Mouse (Mus musculus) forebrain, embryonic 11.5 days (tissue): ENCODE measurements at regions not wholly inside any gene's neighbourhood (a gene's known extent, or its start where the extent isn't known, plus 50 kb on each side); places are given as distances from the start of the nearest gene placed in this dataset.
"Not testable (repeated sequence)": the region's sequence is repeated elsewhere in the genome, so short reads cannot be mapped to it uniquely, and the experiment has no call there.

Experiments used
- ATAC-seq: fragments of 200-750 bp; cut with Nextera tagmentation; replicated peaks from 2 replicates; pipeline ENCODE4 v1.8.0; 2017; ENCODE audit warnings: moderate TSS enrichment; ENCODE audit not compliant: low FRiP score
- DNase-seq: peaks from one replicate; pipeline ENCODE4 v3.0.0-alpha.2; 2017; ENCODE audit warnings: low spot score
- H3K27ac ChIP-seq: fragments of 300-500 bp; sonication (generic); 2 replicates; pipeline ENCODE4 v1.5.1; 2014; ENCODE audit warnings: low read depth, low read length
- H3K27me3 ChIP-seq: fragments of 300-500 bp; sonication (generic); 2 replicates; pipeline ENCODE4 v1.6.1; 2014; ENCODE audit warnings: mild to moderate bottlenecking, low read length, mixed read lengths; ENCODE audit not compliant: control insufficient read depth, insufficient read depth
- H3K36me3 ChIP-seq: fragments of 300-500 bp; sonication (generic); 2 replicates; pipeline ENCODE4 v1.6.1; 2014; ENCODE audit warnings: mild to moderate bottlenecking, low read length, moderate library complexity, mixed read lengths; ENCODE audit not compliant: control insufficient read depth, insufficient read depth
- H3K4me1 ChIP-seq: fragments of 300-500 bp; sonication (generic); replicated peaks from 2 replicates; pipeline ENCODE4 v1.6.1; 2014; ENCODE audit warnings: low read length, mixed read lengths; ENCODE audit not compliant: control insufficient read depth, insufficient read depth
- H3K4me2 ChIP-seq: fragments of 300-500 bp; sonication (generic); 2 replicates; pipeline ENCODE4 v1.6.1; 2014; ENCODE audit warnings: low read depth, mild to moderate bottlenecking, low read length, moderate library complexity, mixed read lengths; ENCODE audit not compliant: severe bottlenecking
- H3K4me3 ChIP-seq: fragments of 300-500 bp; sonication (generic); 2 replicates; pipeline ENCODE4 v1.5.1; 2014; ENCODE audit warnings: low read depth, low read length
- H3K9ac ChIP-seq: fragments of 300-500 bp; sonication (generic); 2 replicates; pipeline ENCODE4 v1.6.1; 2014; ENCODE audit warnings: low read length
- H3K9me3 ChIP-seq: fragments of 300-500 bp; sonication (generic); 2 replicates; pipeline ENCODE4 v1.6.1; 2016; ENCODE audit warnings: low read length, mixed read lengths; ENCODE audit not compliant: control insufficient read depth
- WGBS: fragments of 180-500 bp; shearing (Covaris S2); extraction: QIAGEN DNeasy Blood & Tissue Kit; methylation state at CpG from one replicate; pipeline ENCODE4 v1.1.7; 2014; 5-methylcytosine and 5-hydroxymethylcytosine counted together

DNA sequence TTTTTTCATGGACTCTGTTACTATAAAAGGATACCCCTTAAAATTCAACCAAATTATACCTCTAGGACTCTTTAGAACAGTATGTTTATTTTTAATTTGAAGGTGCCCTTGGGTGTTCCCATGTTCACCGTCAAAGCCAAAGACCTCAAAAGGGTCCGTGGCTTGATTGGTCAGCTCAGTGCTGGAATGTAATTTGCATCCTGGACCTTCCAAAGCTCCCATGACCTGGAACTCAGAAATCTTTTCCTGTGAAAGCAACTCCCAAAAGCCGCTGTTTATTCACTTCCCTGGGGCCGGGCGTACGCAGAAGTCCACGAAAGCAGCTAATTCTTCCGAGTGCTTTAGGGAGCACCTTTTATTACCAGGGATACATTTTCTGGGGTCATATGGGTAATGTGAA, 105.1 kb upstream of the Ahi1 start:
- ATAC-seq = no peak

DNA sequence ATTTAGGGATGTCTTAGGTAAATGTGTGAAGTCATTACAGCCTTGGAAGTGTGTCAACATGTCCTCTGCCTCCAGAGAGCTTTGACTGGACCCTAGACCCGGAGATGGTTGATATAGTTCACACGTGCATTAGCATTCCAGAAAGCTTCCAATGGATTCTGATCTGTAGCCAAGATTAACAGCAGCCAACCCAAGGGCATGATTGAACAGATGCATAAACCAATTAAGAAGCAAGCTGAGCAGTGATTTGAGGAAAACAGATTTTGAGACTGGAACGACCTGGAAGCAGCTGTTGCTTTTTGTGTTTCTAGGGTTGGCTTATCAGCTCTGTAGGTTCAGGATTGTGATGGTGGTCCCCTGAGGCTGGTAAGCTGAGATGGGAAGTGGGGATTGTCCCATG, 109.1 kb upstream of the Ahi1 start:
- H3K4me2 ChIP-seq = no peak overlapping the region
- ATAC-seq (no peak), DNase-seq (no peak)
- H3K27me3 ChIP-seq = no peaks in the 10 kb centered on the region
- H3K9me3 ChIP-seq = no peaks in the 10 kb centered on the region
- H3K27ac ChIP-seq = no peak overlapping the region
- no peaks in the 10 kb centered on the region for H3K36me3 ChIP-seq
- H3K4me1 ChIP-seq = no peaks in the 10 kb centered on the region
- no peak overlapping the region for H3K9ac ChIP-seq
- no peak overlapping the region for H3K4me3 ChIP-seq
- WGBS = 76% methylated on average over 3 of the region's 3 CpGs

More for the DNA sequence above, 105.1 kb upstream of the Ahi1 start:
- Histone ChIP-seq H3K4me1 (no peaks in the 10 kb centered on the region), H3K36me3 (no peaks in the 10 kb centered on the region), H3K4me2 (no peak overlapping the region), H3K27ac (no peak overlapping the region), H3K27me3 (no peaks in the 10 kb centered on the region), H3K9me3 (no peaks in the 10 kb centered on the region), H3K4me3 (no peak overlapping the region), H3K9ac (no peak overlapping the region)
- 90% methylated on average over 8 of the region's 8 CpGs for WGBS
- no peak for DNase-seq

DNA sequence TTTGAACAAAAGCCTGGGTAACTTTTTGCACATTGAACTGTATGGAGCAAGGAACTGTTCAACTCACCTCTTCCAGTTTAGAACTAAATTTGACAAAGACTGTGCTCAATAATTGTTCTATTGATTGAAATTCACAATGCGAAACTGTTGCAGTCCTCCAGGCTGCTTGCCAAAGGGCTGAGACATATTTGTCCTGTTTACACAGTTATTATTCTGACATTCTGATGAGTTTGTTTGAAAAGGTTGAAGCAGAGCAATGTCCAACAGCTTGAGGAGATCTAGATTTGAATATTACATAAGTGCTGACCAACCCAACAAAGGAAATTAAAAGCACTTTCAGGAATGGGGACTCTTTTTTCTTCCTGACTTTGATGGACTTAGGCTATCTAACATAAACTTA, 110.2 kb upstream of the Ahi1 start:
- H3K9me3 ChIP-seq = no peaks in the 10 kb centered on the region
- no peaks in the 10 kb centered on the region for H3K4me1 ChIP-seq
- no peak overlapping the region for H3K27ac ChIP-seq
- H3K36me3 ChIP-seq = no peaks in the 10 kb centered on the region
- no peak for ATAC-seq
- H3K4me2 ChIP-seq = no peak overlapping the region
- H3K4me3 ChIP-seq = no peak overlapping the region
- no peak for DNase-seq
- no peak overlapping the region for H3K9ac ChIP-seq
- H3K27me3 ChIP-seq = no peaks in the 10 kb centered on the region
- 83% methylated on average over 1 of the region's 1 CpGs for WGBS

DNA sequence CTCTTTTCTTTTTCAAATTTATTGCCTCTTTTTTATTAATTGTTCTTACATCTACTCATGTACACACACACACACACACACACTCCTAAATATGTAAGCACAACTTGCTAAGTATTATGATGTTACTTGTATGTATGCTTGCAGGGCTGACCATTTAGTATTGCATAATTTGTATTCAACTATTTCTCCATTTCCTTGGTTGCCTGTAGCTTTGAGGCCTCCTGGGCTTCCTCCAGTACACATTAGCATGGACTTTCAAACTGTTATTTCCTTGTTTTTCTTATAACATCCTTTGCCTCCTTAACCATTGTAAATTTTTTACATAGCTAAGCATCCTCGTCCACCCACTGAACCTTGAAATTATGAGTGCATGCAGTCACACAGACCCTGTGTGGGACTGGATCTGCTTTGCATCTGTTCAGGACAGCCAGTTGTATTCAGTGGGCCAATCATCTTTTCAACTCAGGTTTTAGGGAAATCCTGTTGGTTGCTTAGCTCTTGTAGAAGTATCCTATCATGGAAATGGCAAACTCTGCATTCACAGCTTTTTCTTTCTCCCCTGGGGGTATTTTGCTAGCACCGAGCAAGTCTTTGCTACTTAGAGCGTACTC, 110.8 kb upstream of the Ahi1 start:
- Histone ChIP-seq H3K9me3 (no peaks in the 10 kb centered on the region), H3K27me3 (no peaks in the 10 kb centered on the region), H3K4me2 (no peak overlapping the region), H3K4me1 (no peaks in the 10 kb centered on the region), H3K27ac (no peak overlapping the region), H3K4me3 (no peak overlapping the region), H3K9ac (no peak overlapping the region), H3K36me3 (no peaks in the 10 kb centered on the region)
- WGBS = 46% methylated on average over 3 of the region's 3 CpGs
- DNase-seq = no peak
- no peak for ATAC-seq

DNA sequence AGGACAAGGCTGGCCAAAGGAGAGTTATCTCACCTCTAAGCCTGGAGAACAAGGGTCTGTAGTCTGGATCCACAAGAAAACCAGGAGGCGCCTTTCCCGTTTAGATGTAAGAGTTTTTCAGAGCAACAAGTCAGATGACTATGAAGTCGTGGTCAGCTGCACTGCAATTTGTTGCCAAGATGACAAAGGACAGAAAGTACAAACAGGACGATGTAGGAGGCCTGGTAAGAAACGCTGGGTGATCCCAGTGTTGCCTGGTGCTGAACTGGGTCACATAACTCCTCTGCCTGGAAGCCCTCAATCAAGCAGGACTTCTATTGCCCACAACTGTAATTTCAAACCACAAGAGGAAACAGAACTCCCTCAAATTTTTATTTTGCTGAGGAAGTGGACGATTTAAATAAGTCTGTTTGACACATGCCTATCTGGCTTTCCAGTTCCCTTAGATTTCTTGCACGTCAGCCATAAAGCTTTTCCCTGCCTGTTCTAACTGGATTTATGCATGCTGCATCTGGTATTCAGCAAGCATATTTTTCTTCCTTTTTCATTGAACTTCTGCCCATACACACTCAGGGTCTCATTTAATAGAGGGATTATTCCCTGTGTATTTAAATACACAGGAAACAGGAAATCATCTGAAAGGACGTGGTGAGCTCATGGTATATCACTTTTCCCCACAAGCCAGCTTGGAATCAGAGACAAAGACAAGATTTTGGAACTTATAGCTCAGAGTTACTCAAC, 113.5 kb upstream of the Ahi1 start:
- Histone ChIP-seq H3K36me3 (no peaks in the 10 kb centered on the region), H3K27me3 (no peaks in the 10 kb centered on the region), H3K27ac (no peak overlapping the region), H3K4me1 (no peaks in the 10 kb centered on the region), H3K9me3 (no peaks in the 10 kb centered on the region), H3K9ac (no peak overlapping the region), H3K4me3 (no peak overlapping the region), H3K4me2 (no peak overlapping the region)
- DNase-seq = no peak
- no peak for ATAC-seq
- 82% methylated on average over 8 of the region's 8 CpGs for WGBS

DNA sequence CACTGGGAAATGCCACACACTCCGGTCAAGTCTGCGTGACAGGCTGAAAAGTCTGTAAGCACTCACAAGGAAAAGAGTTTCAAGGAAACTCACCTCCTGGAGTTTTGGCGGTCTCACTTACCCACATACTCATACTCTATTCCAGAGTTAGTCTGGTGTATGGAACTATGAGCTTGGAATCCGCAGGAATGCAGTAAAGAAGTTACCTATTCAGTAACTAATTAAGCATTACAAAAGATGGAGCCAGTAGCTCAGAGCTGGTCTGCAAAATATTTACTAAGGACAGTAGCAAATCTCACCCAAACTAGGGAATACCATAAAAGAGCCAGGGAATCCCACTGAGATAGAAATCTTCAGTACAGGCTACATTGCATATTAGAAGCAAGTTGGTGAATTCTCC, 111.9 kb upstream of the Pde7b start:
- H3K27me3 ChIP-seq, H3K9ac ChIP-seq, H3K4me1 ChIP-seq, DNase-seq, H3K4me2 ChIP-seq, H3K36me3 ChIP-seq, H3K4me3 ChIP-seq, ATAC-seq, H3K27ac ChIP-seq, H3K9me3 ChIP-seq: not testable (repeated sequence)
- WGBS = 61% methylated on average over 4 of the region's 4 CpGs

DNA sequence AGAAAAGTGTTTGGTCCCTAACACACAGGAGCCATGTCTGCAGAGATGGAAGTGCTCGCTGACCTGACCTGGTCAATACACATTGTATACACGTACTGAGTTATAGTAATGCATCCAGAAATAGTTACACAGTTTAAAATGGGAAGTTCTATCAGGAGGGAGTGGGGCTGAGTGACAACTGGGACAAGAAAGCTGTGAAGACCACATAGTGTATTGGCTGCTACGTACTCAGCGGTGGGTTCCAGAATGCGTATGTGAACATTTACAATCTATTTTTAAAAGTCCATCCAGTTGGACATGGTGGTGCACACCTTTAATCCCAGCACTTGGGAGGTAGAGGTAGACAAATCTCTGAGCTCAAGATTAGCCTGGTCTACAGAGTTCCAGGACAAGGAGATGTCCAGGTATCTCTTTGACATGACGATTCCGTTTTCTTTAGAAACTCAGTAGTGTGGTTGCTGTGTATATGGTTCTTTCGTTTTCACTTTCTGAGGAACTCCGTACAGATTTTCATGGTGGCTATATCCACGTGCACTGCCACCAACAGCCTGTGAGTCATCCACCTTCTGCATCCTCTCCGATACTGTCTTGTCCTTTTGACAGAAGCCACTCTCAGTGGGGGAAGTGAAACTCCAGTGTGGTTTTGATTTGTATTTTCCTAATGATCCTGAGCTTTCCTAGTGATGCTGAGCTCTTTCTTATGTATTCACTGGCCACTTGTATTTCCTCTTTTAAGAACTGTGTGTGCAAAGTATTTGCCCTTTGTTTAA, 110.1 kb upstream of the Pde7b start:
- H3K27me3 ChIP-seq = no peaks in the 10 kb centered on the region
- WGBS = 90% methylated on average over 11 of the region's 11 CpGs
- no peak overlapping the region for H3K4me3 ChIP-seq
- H3K36me3 ChIP-seq = no peaks in the 10 kb centered on the region
- H3K9me3 ChIP-seq = no peaks in the 10 kb centered on the region
- H3K27ac ChIP-seq = no peak overlapping the region
- no peaks in the 10 kb centered on the region for H3K4me1 ChIP-seq
- ATAC-seq (no peak), DNase-seq (no peak)
- no peak overlapping the region for H3K9ac ChIP-seq
- H3K4me2 ChIP-seq = no peak overlapping the region

DNA sequence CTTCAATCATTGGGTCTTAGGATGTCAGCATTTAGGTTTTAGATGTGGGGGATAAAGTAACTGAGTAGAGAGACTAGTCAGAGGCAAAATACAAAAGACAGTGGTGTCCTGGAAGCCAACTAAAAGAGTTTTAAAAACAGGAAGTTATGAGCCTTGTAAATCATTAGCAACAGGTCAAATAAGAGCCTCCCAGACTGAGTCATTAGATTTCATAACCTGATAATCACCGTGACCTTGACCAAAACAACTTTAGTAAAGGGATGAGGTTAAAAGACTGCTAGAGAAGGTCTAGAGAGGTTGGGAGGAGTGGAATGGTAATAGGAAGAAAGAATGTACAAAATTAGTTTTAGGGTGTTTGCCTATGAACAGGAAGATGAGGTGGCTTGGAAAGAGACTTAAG, 103.4 kb upstream of the Pde7b start:
- no peaks in the 10 kb centered on the region for H3K27me3 ChIP-seq
- DNase-seq = no peak
- ATAC-seq = no peak

More for the DNA sequence above, 103.4 kb upstream of the Pde7b start:
- Histone ChIP-seq H3K4me3 (no peak overlapping the region), H3K36me3 (no peaks in the 10 kb centered on the region), H3K9me3 (no peaks in the 10 kb centered on the region), H3K27ac (no peak overlapping the region), H3K4me2 (no peak overlapping the region), H3K9ac (no peak overlapping the region), H3K4me1 (no peaks in the 10 kb centered on the region)
- 79% methylated on average over 1 of the region's 1 CpGs for WGBS
